ENCODE assay signal across 8 mouse cellular contexts in genomic region chr9:40330609-40331382, GRCm38 (mm10).
A peak's percentile ranks its signal among the peaks of the same experiment; 100 is the strongest.
DNase-seq lines count a peak whose midpoint lies in the region; ATAC-seq lines count a peak whose summit lies in the region.

No protein-coding gene starts in this region.

- DNase-seq in embryo, embryonic 10 days (ENCODE audit: low spot score): peak; percentile 93
- DNase-seq in gastrocnemius, postnatal 10 days: peak; percentile 93
- peak; percentile 82 for DNase-seq in induced T-regulatory cell, adult 2 months (ENCODE audit: low read depth)
- peak; percentile 71 to 91 for DNase-seq in left cerebral cortex, adult 9 months (ENCODE audit: low spot score in 2 of 2)
- peak; percentile 88 to 89 for DNase-seq in right cerebral cortex, postnatal 10 days (ENCODE audit: low spot score in 2 of 2)
- peak; percentile 92 for DNase-seq in urinary bladder, postnatal 14 days (ENCODE audit: low spot score)

- peak; percentile 73 for ATAC-seq in activated CD4-positive, CD25-positive, alpha-beta regulatory T cell, adult 4 months
- ATAC-seq in megakaryocyte progenitor cell, adult 5-6 weeks (replicated peaks; ENCODE audit: poor library complexity): peak; percentile 94

Comparison
In these comparisons a context has a peak if more than half of its experiments do, and no peak if none do; other contexts are left out.
1. Peak in every context shown above with its lines: DNase-seq and ATAC-seq.